Mouse (Mus musculus): Measurements from ENCODE around the gene Acap3. TPM values are rescaled to one million over a fixed set of nuclear protein-coding genes. Genes with fewer than 3 reads are reported as not detected.
A peak's percentile ranks its signal among the peaks of the same experiment; 100 is the strongest.

Gene Acap3
- polyA plus RNA-seq, 1 experiment from 2014 or later = 89.8 TPM

DNA sequence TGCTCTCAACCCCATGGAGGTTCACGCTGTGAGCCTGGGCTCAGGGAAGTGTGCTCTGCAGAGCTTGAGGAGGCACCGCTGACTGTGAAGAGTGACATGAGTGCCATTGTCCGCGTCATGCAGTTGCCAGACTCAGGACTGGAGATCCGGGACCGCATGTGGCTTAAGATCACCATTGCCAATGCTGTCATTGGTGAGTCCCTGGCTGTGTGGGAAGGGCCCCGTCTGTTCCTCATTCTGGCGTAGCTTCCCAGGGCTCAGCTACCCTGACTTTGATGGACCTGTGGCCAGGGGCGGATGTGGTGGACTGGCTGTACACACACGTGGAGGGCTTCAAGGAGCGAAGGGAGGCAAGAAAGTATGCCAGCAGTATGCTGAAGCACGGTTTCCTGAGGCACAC lies 35.6 kb upstream of the Acap3 start:
- Histone ChIP-seq H3K27me3 (replicated peaks) (no peaks in the 10 kb centered on the region), H3K4me2 (no peak overlapping the region), H3K4me3 (no peak overlapping the region), H3K9me3 (no peaks in the 10 kb centered on the region), H3K36me3 (replicated peaks) (peaks cover 41% of the 10 kb centered on the region), H3K27ac (no peak overlapping the region), H3K4me1 (peaks cover 8% of the 10 kb centered on the region; the same call in 1 of the 2 replicates), H3K9ac (no peak overlapping the region)
- WGBS = 93% methylated on average over 12 of the region's 12 CpGs
- no peak for ATAC-seq (replicated peaks)

DNA sequence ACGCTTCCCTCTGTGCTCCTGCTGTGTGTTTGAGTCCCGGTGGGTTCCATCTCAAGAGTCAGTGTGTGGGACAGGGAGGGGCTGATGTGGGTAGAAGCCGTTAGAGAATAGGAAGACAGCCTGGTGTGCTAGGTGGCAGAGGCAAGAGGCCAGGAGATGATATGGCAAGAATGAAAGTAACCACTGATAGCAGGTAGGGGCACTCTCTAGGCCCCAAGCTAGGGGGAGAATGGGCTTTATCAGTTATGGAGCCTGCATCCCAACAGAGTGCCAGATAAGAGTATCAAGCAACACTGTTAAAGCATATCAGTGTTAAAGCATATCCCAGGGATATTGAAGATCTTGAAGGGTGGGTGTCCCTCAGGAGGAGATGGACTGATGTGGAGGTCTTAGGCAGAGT lies 34.7 kb upstream of the Acap3 start:
- H3K27me3 ChIP-seq (replicated peaks) = no peaks in the 10 kb centered on the region
- H3K36me3 ChIP-seq (replicated peaks) = peaks cover 41% of the 10 kb centered on the region
- 0 out of 2 replicates have a peak, but pooled peaks cover 2% of the 10 kb centered on the region for H3K4me1 ChIP-seq
- H3K4me3 ChIP-seq = no peak overlapping the region
- WGBS = 90% methylated on average over 3 of the region's 3 CpGs
- H3K9me3 ChIP-seq = no peaks in the 10 kb centered on the region
- no peak overlapping the region for H3K9ac ChIP-seq
- H3K4me2 ChIP-seq = no peak overlapping the region
- no peak for ATAC-seq (replicated peaks)
- H3K27ac ChIP-seq = no peak overlapping the region

DNA sequence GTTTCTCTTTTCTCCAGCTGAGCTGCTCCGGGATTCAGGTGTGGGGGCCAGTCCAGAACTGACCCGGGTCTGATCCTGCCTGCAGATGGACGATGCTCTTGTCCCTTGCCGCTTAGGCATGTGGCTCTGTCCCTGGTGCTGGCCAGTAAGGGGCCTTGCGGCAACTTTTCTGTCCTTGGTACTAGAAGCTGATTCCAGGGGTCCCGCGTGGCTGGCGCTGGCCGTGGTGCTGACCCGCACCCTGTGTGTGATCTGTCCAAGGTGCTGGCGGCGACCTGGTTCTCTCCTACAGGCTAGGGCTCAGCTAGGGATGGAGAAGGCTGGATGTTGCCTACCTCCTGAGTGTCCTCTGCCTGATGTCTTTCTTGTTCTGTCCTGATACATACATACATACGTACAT lies 32.3 kb upstream of the Acap3 start:
- H3K27me3 ChIP-seq (replicated peaks) = no peaks in the 10 kb centered on the region
- WGBS = 31% methylated on average over 13 of the region's 13 CpGs
- H3K4me3 ChIP-seq = no peak overlapping the region
- no peak overlapping the region for H3K27ac ChIP-seq
- no peak overlapping the region for H3K9ac ChIP-seq
- H3K36me3 ChIP-seq (replicated peaks) = peaks cover 38% of the 10 kb centered on the region
- no peaks in the 10 kb centered on the region for H3K4me1 ChIP-seq
- ATAC-seq (replicated peaks) = no peak
- no peaks in the 10 kb centered on the region for H3K9me3 ChIP-seq
- no peak overlapping the region for H3K4me2 ChIP-seq

DNA sequence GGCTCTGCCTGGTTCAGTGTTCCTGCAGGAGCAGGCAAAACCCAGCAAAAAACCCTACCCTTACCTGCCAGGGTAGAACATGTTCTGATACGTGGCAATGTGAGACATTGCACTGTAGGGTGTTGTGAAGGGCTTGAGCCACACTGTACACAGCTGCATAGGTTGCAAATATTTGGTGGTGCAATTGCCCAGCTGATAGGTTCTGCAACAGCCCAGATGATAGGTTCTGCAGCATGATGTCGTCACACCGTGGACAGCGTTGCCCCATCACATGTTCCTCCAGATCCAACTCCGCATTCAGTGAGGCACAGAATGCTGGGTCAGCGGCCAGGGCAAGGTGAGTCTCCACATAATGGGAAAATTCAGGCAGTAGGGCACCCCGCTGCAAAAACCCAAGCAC lies 29.8 kb upstream of the Acap3 start:
- Histone ChIP-seq H3K36me3 (replicated peaks) (peaks cover 26% of the 10 kb centered on the region), H3K4me3 (no peak overlapping the region)
- no peak; the same call in 1 of the 2 replicates for ATAC-seq (replicated peaks)

GRCm38 (mm10) chr4:155863001-155863400 lies 28.6 kb upstream of the Acap3 start, which contains the start of gene Tas1r3:
Gene Tas1r3 (minus strand): TSS chr4:155863362.
- no peaks in the 10 kb centered on the region for H3K27me3 ChIP-seq (replicated peaks)
- peaks cover 23% of the 10 kb centered on the region for H3K36me3 ChIP-seq (replicated peaks)
- no peak within 1 kb of the TSS for H3K27ac ChIP-seq
- H3K4me1 ChIP-seq = no peaks in the 10 kb centered on the region; the same call in 1 of the 2 replicates
- H3K9me3 ChIP-seq = no peaks in the 10 kb centered on the region
- no peak within 1 kb of the TSS for H3K9ac ChIP-seq
- 77% methylated on average over 5 of the region's 5 CpGs for WGBS
- H3K4me3 ChIP-seq = no peak within 1 kb of the TSS
- no peak within 1 kb of the TSS for H3K4me2 ChIP-seq
- no peak for ATAC-seq (replicated peaks)

More for the DNA sequence above, 29.8 kb upstream of the Acap3 start:
- Histone ChIP-seq H3K9me3 (no peaks in the 10 kb centered on the region), H3K27ac (no peak overlapping the region), H3K4me2 (no peak overlapping the region), H3K27me3 (replicated peaks) (no peaks in the 10 kb centered on the region), H3K9ac (no peak overlapping the region), H3K4me1 (no peaks in the 10 kb centered on the region)
- 90% methylated on average over 7 of the region's 7 CpGs for WGBS

DNA sequence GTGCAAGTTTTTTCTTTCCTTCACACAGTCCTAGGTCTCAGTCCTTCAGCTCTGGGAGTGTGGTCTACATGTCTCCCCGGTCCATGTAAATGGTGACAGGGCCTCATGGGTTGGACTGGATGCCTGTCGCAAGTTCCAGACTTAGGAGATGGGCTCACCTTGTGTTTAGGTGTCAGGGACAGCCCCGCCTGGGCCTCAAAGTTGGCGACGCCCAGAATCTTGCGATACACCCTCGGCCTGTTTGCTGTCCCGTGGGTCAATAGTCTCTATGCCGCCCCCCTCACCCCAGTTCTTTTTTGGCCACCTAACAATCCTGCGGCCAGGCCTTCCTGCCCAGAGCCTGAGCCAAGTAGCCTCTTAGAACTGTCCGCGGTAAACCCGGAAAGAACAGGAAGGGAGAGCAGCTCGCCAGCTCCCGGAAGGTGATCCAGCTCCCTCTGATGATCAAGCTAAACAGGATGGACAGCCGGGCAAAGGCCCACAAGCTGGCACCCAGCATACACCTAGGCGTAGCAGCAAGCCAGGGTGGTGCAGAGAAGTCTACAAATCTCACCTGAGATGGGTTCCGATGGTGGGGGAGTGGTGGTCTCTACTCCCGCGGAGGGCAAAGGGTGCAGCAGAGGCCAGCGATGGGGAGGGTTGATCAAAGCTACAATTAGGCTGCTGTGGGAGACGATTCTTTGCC lies 22.9 kb upstream of the Acap3 start:
- Histone ChIP-seq H3K4me2 (peak overlapping the region; percentile 97), H3K36me3 (replicated peaks) (peaks cover 30% of the 10 kb centered on the region), H3K4me3 (peak overlapping the region; percentile 86), H3K9me3 (no peaks in the 10 kb centered on the region), H3K9ac (peak overlapping the region; percentile 85), H3K4me1 (peaks cover 26% of the 10 kb centered on the region), H3K27ac (peak overlapping the region; percentile 73), H3K27me3 (replicated peaks) (no peaks in the 10 kb centered on the region)
- 11% methylated on average over 22 of the region's 22 CpGs for whole genome bisulfite sequencing
- peak; percentile 76; the same call in 1 of the 2 replicates for ATAC-seq (replicated peaks)

GRCm38 (mm10) chr4:155869317-155870033 lies 22.1 kb upstream of the Acap3 start, which contains the start of the genes Cptp and Ints11:
Gene Cptp (minus strand): TSS chr4:155869440.
Gene Ints11 (plus strand): TSS chr4:155869546.
- Histone ChIP-seq H3K4me3 (peak within 1 kb of the TSS; percentile 86), H3K27me3 (replicated peaks) (no peaks in the 10 kb centered on the region), H3K9me3 (no peaks in the 10 kb centered on the region), H3K27ac (peak within 1 kb of the TSS; percentile 73), H3K4me2 (peak within 1 kb of the TSS; percentile 97), H3K4me1 (peaks cover 26% of the 10 kb centered on the region), H3K9ac (peak within 1 kb of the TSS; percentile 85), H3K36me3 (replicated peaks) (peaks cover 32% of the 10 kb centered on the region)
- under 1% methylated on average over 63 of the region's 63 CpGs for WGBS
- peak; percentile 96 for ATAC-seq (replicated peaks)

GRCm38 (mm10) chr4:155871404-155871803 lies 20.2 kb upstream of the Acap3 start:
- Histone ChIP-seq H3K4me2 (no peak overlapping the region), H3K4me1 (peaks cover 26% of the 10 kb centered on the region), H3K27ac (no peak overlapping the region), H3K27me3 (replicated peaks) (no peaks in the 10 kb centered on the region), H3K36me3 (replicated peaks) (peaks cover 36% of the 10 kb centered on the region), H3K9ac (no peak overlapping the region), H3K4me3 (no peak overlapping the region), H3K9me3 (no peaks in the 10 kb centered on the region)
- ATAC-seq (replicated peaks) = no peak
- WGBS = 95% methylated on average over 7 of the region's 7 CpGs

DNA sequence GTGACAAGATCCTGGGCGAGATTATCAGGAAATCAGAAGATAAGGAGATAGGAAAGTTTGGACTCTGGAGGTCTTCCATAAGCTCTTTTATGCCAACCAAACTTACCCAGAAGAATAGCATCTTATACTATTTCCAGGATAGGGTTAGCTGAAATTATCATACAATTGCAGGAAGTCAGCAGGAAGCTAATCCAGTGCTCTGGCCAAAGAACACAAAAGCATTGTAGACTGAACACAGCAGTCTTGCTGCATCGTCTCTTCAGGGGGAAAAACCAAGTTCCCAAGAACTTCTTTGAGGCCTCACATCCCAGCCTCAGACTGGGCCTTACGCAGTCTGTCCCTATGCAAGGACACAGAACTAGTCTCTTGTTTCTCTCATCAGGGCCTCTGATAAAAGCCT lies 8.0 kb upstream of the Acap3 start:
- Histone ChIP-seq H3K36me3 (replicated peaks) (peaks cover 36% of the 10 kb centered on the region), H3K27ac (no peak overlapping the region), H3K4me1 (no peaks in the 10 kb centered on the region), H3K27me3 (replicated peaks) (no peaks in the 10 kb centered on the region), H3K9ac (no peak overlapping the region), H3K4me2 (no peak overlapping the region), H3K4me3 (no peak overlapping the region), H3K9me3 (no peaks in the 10 kb centered on the region)
- 88% methylated on average over 3 of the region's 3 CpGs for WGBS
- ATAC-seq (replicated peaks) = no peak

DNA sequence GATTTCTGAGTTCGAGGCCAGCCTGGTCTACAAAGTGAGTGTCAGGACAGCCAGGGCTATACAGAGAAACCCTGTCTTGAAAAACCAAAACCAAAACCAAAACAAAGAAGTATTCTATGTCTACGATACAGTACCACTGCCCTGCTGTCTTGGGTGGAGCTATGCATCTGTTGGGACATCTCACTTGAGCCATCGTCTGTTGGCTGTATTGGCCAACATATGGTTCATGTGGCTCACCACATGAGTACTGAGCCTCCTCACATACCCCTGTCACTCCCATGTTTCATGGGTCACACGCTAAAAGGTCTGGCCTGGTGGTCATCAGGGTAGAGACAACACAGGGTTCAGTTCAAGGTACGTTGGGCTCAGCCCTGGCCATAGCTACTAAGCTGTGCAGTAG lies 5.3 kb upstream of the Acap3 start:
- peaks cover 12% of the 10 kb centered on the region for H3K4me1 ChIP-seq
- no peak overlapping the region for H3K4me3 ChIP-seq
- ATAC-seq (replicated peaks) = no peak
- 94% methylated on average over 5 of the region's 5 CpGs for WGBS
- no peak overlapping the region for H3K4me2 ChIP-seq
- no peaks in the 10 kb centered on the region for H3K27me3 ChIP-seq (replicated peaks)
- no peak overlapping the region for H3K27ac ChIP-seq
- no peak overlapping the region for H3K9ac ChIP-seq
- peaks cover 38% of the 10 kb centered on the region for H3K36me3 ChIP-seq (replicated peaks)
- no peaks in the 10 kb centered on the region for H3K9me3 ChIP-seq

- Histone ChIP-seq H3K36me3 (replicated peaks) (peaks cover 38% of the 10 kb centered on the region), H3K4me2 (no peak overlapping the region)
These were observed 3.9 kb upstream of the Acap3 start for GRCm38 (mm10) chr4:155887674-155888073.

GRCm38 (mm10) chr4:155888181-155888580 lies 3.4 kb upstream of the Acap3 start:
- no peak overlapping the region for H3K27ac ChIP-seq
- no peak overlapping the region for H3K9ac ChIP-seq
- 96% methylated on average over 9 of the region's 9 CpGs for WGBS
- no peaks in the 10 kb centered on the region for H3K27me3 ChIP-seq (replicated peaks)
- H3K4me1 ChIP-seq = peaks cover 14% of the 10 kb centered on the region
- H3K4me3 ChIP-seq = no peak overlapping the region
- ATAC-seq (replicated peaks) = no peak
- H3K4me2 ChIP-seq = no peak overlapping the region
- no peaks in the 10 kb centered on the region for H3K9me3 ChIP-seq
- peaks cover 38% of the 10 kb centered on the region for H3K36me3 ChIP-seq (replicated peaks)

More at GRCm38 (mm10) chr4:155887674-155888073, 3.9 kb upstream of the Acap3 start:
- no peak overlapping the region for H3K4me3 ChIP-seq
- 88% methylated on average over 10 of the region's 10 CpGs for WGBS
- H3K27ac ChIP-seq = no peak overlapping the region
- no peaks in the 10 kb centered on the region for H3K27me3 ChIP-seq (replicated peaks)
- peaks cover 12% of the 10 kb centered on the region for H3K4me1 ChIP-seq
- no peak overlapping the region for H3K9ac ChIP-seq
- no peaks in the 10 kb centered on the region for H3K9me3 ChIP-seq
- no peak for ATAC-seq (replicated peaks)
